Mouse (Mus musculus): ENCODE results near the gene Sema4a. TPM values are rescaled to one million over a fixed set of nuclear protein-coding genes. Genes with fewer than 3 reads are reported as not detected.

Sema4a gene
- polyA plus RNA-seq, 1 experiment from 2014 or later = 19.0 TPM

Small RNAs within 50 kb of the gene (microRNA-seq; reads per million reads assigned to microRNA genes)
- not detected for gene Mir7011 (ENCODE audit: borderline number of aligned reads)

Other genes starting within 250 kb of the Sema4a start
- 16.3 and 19.5 TPM in 2 replicates for gene Rhbg, start 206.5 kb downstream of the Sema4a start, polyA plus RNA-seq (2014; fragmentation: Nextera tagmentation; extraction: Ambion mirVana)
- gene Gm38392, start 174.0 kb downstream of the Sema4a start, polyA plus RNA-seq (2014; fragmentation: Nextera tagmentation; extraction: Ambion mirVana) = 0.31 and 1.4 TPM in 2 replicates
- gene Tsacc, start 164.2 kb downstream of the Sema4a start, polyA plus RNA-seq (2014; fragmentation: Nextera tagmentation; extraction: Ambion mirVana) = 14.0 and 17.7 TPM in 2 replicates
- 694 and 747 TPM in 2 replicates for gene Cct3, start 164.1 kb downstream of the Sema4a start, polyA plus RNA-seq (2014; fragmentation: Nextera tagmentation; extraction: Ambion mirVana)
- gene Glmp, start 136.2 kb downstream of the Sema4a start, polyA plus RNA-seq (2014; fragmentation: Nextera tagmentation; extraction: Ambion mirVana) = 111 and 113 TPM in 2 replicates
- 2.0 TPM in 2 replicates for gene Tmem79, start 125.0 kb downstream of the Sema4a start, polyA plus RNA-seq (2014; fragmentation: Nextera tagmentation; extraction: Ambion mirVana)
- 52.0 TPM in 2 replicates for gene Smg5, start 124.9 kb downstream of the Sema4a start, polyA plus RNA-seq (2014; fragmentation: Nextera tagmentation; extraction: Ambion mirVana)
- gene Paqr6, start 96.6 kb downstream of the Sema4a start, polyA plus RNA-seq (2014; fragmentation: Nextera tagmentation; extraction: Ambion mirVana) = 5.6 and 7.0 TPM in 2 replicates
- 0.12 and 0.40 TPM in 2 replicates for gene Bglap3, start 88.4 kb downstream of the Sema4a start, polyA plus RNA-seq (2014; fragmentation: Nextera tagmentation; extraction: Ambion mirVana)
- not detected in 2 replicates for gene Bglap2, start 82.5 kb downstream of the Sema4a start, polyA plus RNA-seq (2014; fragmentation: Nextera tagmentation; extraction: Ambion mirVana)
- not detected in 2 replicates for gene Bglap, start 76.7 kb downstream of the Sema4a start, polyA plus RNA-seq (2014; fragmentation: Nextera tagmentation; extraction: Ambion mirVana)
- 153 and 165 TPM in 2 replicates for gene Pmf1, start 50.9 kb downstream of the Sema4a start, polyA plus RNA-seq (2014; fragmentation: Nextera tagmentation; extraction: Ambion mirVana)
- gene Slc25a44, start 36.0 kb downstream of the Sema4a start, polyA plus RNA-seq (2014; fragmentation: Nextera tagmentation; extraction: Ambion mirVana) = 20.6 and 20.7 TPM in 2 replicates
- 155 and 157 TPM in 2 replicates for gene Lmna, start 48.8 kb upstream of the Sema4a start, polyA plus RNA-seq (2014; fragmentation: Nextera tagmentation; extraction: Ambion mirVana)
- gene Mex3a, start 71.2 kb upstream of the Sema4a start, polyA plus RNA-seq (2014; fragmentation: Nextera tagmentation; extraction: Ambion mirVana) = 9.4 and 10.2 TPM in 2 replicates
- gene Rab25, start 87.1 kb upstream of the Sema4a start, polyA plus RNA-seq (2014; fragmentation: Nextera tagmentation; extraction: Ambion mirVana) = 1.1 and 1.2 TPM in 2 replicates
- 111 and 120 TPM in 2 replicates for gene Lamtor2, start 91.9 kb upstream of the Sema4a start, polyA plus RNA-seq (2014; fragmentation: Nextera tagmentation; extraction: Ambion mirVana)
- 65.8 and 67.7 TPM in 2 replicates for gene Ubqln4, start 92.6 kb upstream of the Sema4a start, polyA plus RNA-seq (2014; fragmentation: Nextera tagmentation; extraction: Ambion mirVana)
- gene Ssr2, start 114.7 kb upstream of the Sema4a start, polyA plus RNA-seq (2014; fragmentation: Nextera tagmentation; extraction: Ambion mirVana) = 306 and 307 TPM in 2 replicates
- gene Arhgef2, start 144.8 kb upstream of the Sema4a start, polyA plus RNA-seq (2014; fragmentation: Nextera tagmentation; extraction: Ambion mirVana) = 64.3 and 66.3 TPM in 2 replicates
- gene Rxfp4, start 192.0 kb upstream of the Sema4a start, polyA plus RNA-seq (2014; fragmentation: Nextera tagmentation; extraction: Ambion mirVana) = not detected in 2 replicates
- 64.7 and 65.7 TPM in 2 replicates for gene Khdc4, start 224.6 kb upstream of the Sema4a start, polyA plus RNA-seq (2014; fragmentation: Nextera tagmentation; extraction: Ambion mirVana)